Mouse (Mus musculus): ENCODE data around the gene Rps11.

- TF ChIP-seq CTCF (IDR thresholded peaks at IDR 0.05; ENCODE audit: control insufficient read depth, insufficient read depth, low read length) (peak; percentile 99), POLR2A (IDR thresholded peaks at IDR 0.05; ENCODE audit: borderline replicate concordance, control insufficient read depth, low read depth, low read length) (peak; percentile 33; the same call in 1 of the 2 replicates)
Observed at GRCm38 (mm10) chr7:45135993-45136567, 11.8 kb upstream of the Rps11 start, which contains the start of the genes Gm45713 and Flt3l.

Data from bone marrow, adult 2 months (tissue).